Mouse (Mus musculus): ENCODE results near the gene Pwwp2b. TPM values are rescaled to one million over a fixed set of nuclear protein-coding genes. Genes with fewer than 3 reads are reported as not detected.

Pwwp2b gene
- polyA plus RNA-seq (2014; fragmentation: Illumina TruSeq; extraction: RNeasy Lipid Tissue Mini Kit (QIAGEN cat#74804); ENCODE audit: low read depth, low replicate concordance): 9.9 TPM

GRCm38 (mm10) chr7:139247881-139248614 is at the start of gene Pwwp2b:
Pwwp2b (plus strand) TSS chr7:139248482.

GRCm38 (mm10) chr7:139212754-139213745 is 35.2 kb upstream of the Pwwp2b start, which contains the start of the genes Lrrc27 and Stk32c:
Lrrc27 (plus strand) TSS chr7:139212988.
Stk32c (minus strand) TSS chr7:139213307.

Other genes starting within 250 kb of the Pwwp2b start
- 5.2 TPM for gene Dpysl4, start 162.5 kb upstream of the Pwwp2b start, polyA plus RNA-seq (2014; fragmentation: Illumina TruSeq; extraction: RNeasy Lipid Tissue Mini Kit (QIAGEN cat#74804); ENCODE audit: low read depth, low replicate concordance)
- 23.7 TPM for gene Lrrc27, start 35.5 kb upstream of the Pwwp2b start, polyA plus RNA-seq (2014; fragmentation: Illumina TruSeq; extraction: RNeasy Lipid Tissue Mini Kit (QIAGEN cat#74804); ENCODE audit: low read depth, low replicate concordance)
- gene Stk32c, start 35.2 kb upstream of the Pwwp2b start, polyA plus RNA-seq (2014; fragmentation: Illumina TruSeq; extraction: RNeasy Lipid Tissue Mini Kit (QIAGEN cat#74804); ENCODE audit: low read depth, low replicate concordance): 1.2 TPM
- gene Inpp5a, start 140.6 kb downstream of the Pwwp2b start, polyA plus RNA-seq (2014; fragmentation: Illumina TruSeq; extraction: RNeasy Lipid Tissue Mini Kit (QIAGEN cat#74804); ENCODE audit: low read depth, low replicate concordance): 215 TPM